18 mouse cellular contexts compared by ENCODE assay signal in genomic region chr17:56057381-56058120, GRCm38 (mm10). TPM values are rescaled to one million over a fixed set of nuclear protein-coding genes. Genes with fewer than 3 reads are reported as not detected.
A peak's percentile ranks its signal among the peaks of the same experiment; 100 is the strongest.
DNase-seq lines count a peak whose midpoint lies in the region; ATAC-seq and TF ChIP-seq lines count a peak whose summit lies in the region.
"Had no signal": no experiment of that assay in that cellular context is flagged by ENCODE, and none has a peak within 500 bp of the region (broad histone marks: within the 10 kb centered on the region; RNA-seq: fewer than 3 reads in every experiment).

No protein-coding gene starts in this region.

- H3K4me3 ChIP-seq in heart, adult 2 months, result no peak overlapping the region
- H3K4me3 ChIP-seq in layer of hippocampus, adult 2 months, result no peak overlapping the region
- H3K4me3 ChIP-seq in stomach, postnatal 0 days (ENCODE audit: low read depth, low read length), result no peak overlapping the region
- H3K4me3 ChIP-seq: embryonic facial prominence, embryonic 10.5 days; megakaryocyte, embryonic 14.5 days; stomach, embryonic 15.5 days had no signal

- H3K4me1 ChIP-seq in heart, adult 2 months (ENCODE audit: control insufficient read depth, insufficient read depth, low read length), result no peaks in the 10 kb centered on the region; the same call in 1 of the 2 replicates
- no peaks in the 10 kb centered on the region for H3K4me1 ChIP-seq in stomach, postnatal 0 days (replicated peaks; ENCODE audit: control insufficient read depth, insufficient read depth)
- H3K4me1 ChIP-seq: stomach, embryonic 15.5 days had no signal

- no peak overlapping the region for H3K9ac ChIP-seq in heart, adult 2 months (ENCODE audit: low read depth, low read length)
- no peak overlapping the region for H3K9ac ChIP-seq in stomach, postnatal 0 days (ENCODE audit: low read length)
- H3K9ac ChIP-seq: stomach, embryonic 15.5 days had no signal

- TF ChIP-seq EP300 in heart, adult 2 months (IDR thresholded peaks at IDR 0.05; ENCODE audit: insufficient read depth, low read depth, low read length), result no peak
- no peak for TF ChIP-seq EP300 in stomach, postnatal 0 days (optimal IDR thresholded peaks at IDR 0.05)

- no peaks in the 10 kb centered on the region for H3K9me3 ChIP-seq in stomach, postnatal 0 days (ENCODE audit: control insufficient read depth, low read length)
- H3K9me3 ChIP-seq: embryonic facial prominence, embryonic 10.5 days; megakaryocyte, embryonic 14.5 days; stomach, embryonic 15.5 days had no signal

- WGBS in heart, adult 2 months, result 78% methylated on average over 11 of the region's 11 CpGs
- 83% methylated on average over 11 of the region's 11 CpGs for WGBS in stomach, postnatal 0 days

- no peak for DNase-seq in heart, adult 2 months
- no peak for DNase-seq in heart, postnatal 25 days (ENCODE audit: low spot score)
- DNase-seq in layer of hippocampus, adult 2 months (ENCODE audit: low spot score in 2 of 2), result no peak
- no peak for DNase-seq in layer of hippocampus, adult 11-12 months (ENCODE audit: low spot score)
- DNase-seq in cerebellum, adult 9-10 months, result peak; percentile 72
- DNase-seq in stomach, postnatal 0 days (ENCODE audit: low spot score), result no peak
- DNase-seq in testis, postnatal 10 days (ENCODE audit: low spot score), result no peak
- DNase-seq: adrenal gland, adult 8-10 months; heart, adult 18-20 months; kidney, postnatal 14 days; liver; lung, adult 18-20 months; lung, postnatal 14 days; midbrain, embryonic 14.5 days had no signal

- no peaks in the 10 kb centered on the region for H3K36me3 ChIP-seq in heart, adult 2 months (ENCODE audit: control insufficient read depth, insufficient read depth, low read length)
- H3K36me3 ChIP-seq in stomach, postnatal 0 days (ENCODE audit: control insufficient read depth, insufficient read depth, low read length), result peaks cover 18% of the 10 kb centered on the region

- no peaks in the 10 kb centered on the region for H3K27me3 ChIP-seq in heart, adult 2 months (ENCODE audit: control insufficient read depth, insufficient read depth, low read length)
- H3K27me3 ChIP-seq in stomach, postnatal 0 days (ENCODE audit: control insufficient read depth, insufficient read depth, low read length), result no peaks in the 10 kb centered on the region
- H3K27me3 ChIP-seq: megakaryocyte, embryonic 14.5 days; stomach, embryonic 15.5 days had no signal

- H3K79me2 ChIP-seq in heart, adult 2 months (replicated peaks; ENCODE audit: control insufficient read depth, insufficient read depth, low read length), result no peaks in the 10 kb centered on the region

- intact Hi-C loops in heart, adult 2 months (cut with DNase I), result no loop called here
- intact Hi-C loops in heart, postnatal 25 days (cut with DNase I), result no loop called here

- ATAC-seq in stomach, postnatal 0 days (ENCODE audit: low FRiP score, low TSS enrichment), result no peak
- ATAC-seq: intestine, embryonic 16.5 days had no signal

- TF ChIP-seq CTCF in heart, adult 2 months (IDR thresholded peaks at IDR 0.05), result 0 out of 2 replicates have a peak, but pooled peaks have one; percentile 3
- peak; percentile 38 for TF ChIP-seq CTCF in layer of hippocampus, adult 2 months (conservative IDR thresholded peaks at IDR 0.05)
- TF ChIP-seq CTCF in stomach, postnatal 0 days (IDR thresholded peaks at IDR 0.05; ENCODE audit: low read depth), result peak; percentile 41

- H3K4me2 ChIP-seq in stomach, postnatal 0 days (replicated peaks; ENCODE audit: low read depth), result no peak overlapping the region
- H3K4me2 ChIP-seq: stomach, embryonic 15.5 days had no signal

- H3K27ac ChIP-seq in heart, adult 2 months, result peak overlapping the region; percentile 31
- H3K27ac ChIP-seq in layer of hippocampus, adult 2 months, result peak overlapping the region; percentile 32; the same call in 1 of the 2 replicates
- no peak overlapping the region for H3K27ac ChIP-seq in stomach, postnatal 0 days (replicated peaks)
- H3K27ac ChIP-seq: embryonic facial prominence, embryonic 10.5 days; stomach, embryonic 15.5 days had no signal

- TF ChIP-seq POLR2A in heart, adult 2 months (IDR thresholded peaks at IDR 0.05; ENCODE audit: insufficient read depth, low read depth, low read length), result no peak

RNA-seq across cellular contexts. Expression of gene Ubxn6, which starts 17.3 kb away (rescaled TPM):
- 10 to 100 TPM; 47.6 to 53.5 TPM for total RNA-seq in heart, adult 2 months (2021)
- polyA plus RNA-seq in heart, adult 2 months (2012; rRNA removed), result 64.4 and 79.3 TPM in 2 replicates
- total RNA-seq in heart, postnatal 25 days (2021), result 10 to 100 TPM; 49.7 to 51.5 TPM
- 10 to 100 TPM; 82.9 to 89.3 TPM for total RNA-seq in layer of hippocampus, adult 2 months (2021)
- 43.0 and 45.1 TPM in 2 replicates for polyA plus RNA-seq in stomach, postnatal 0 days (2015; fragmentation: Nextera tagmentation; extraction: Ambion mirVana)

RNA-seq across cellular contexts. Expression of gene Chaf1a, which starts 17.3 kb away (rescaled TPM):
- total RNA-seq in heart, adult 2 months (2021), result 1 to 10 TPM in 1 of 2 experiments, under 1 TPM in 1; 0.99 to 1.3 TPM
- polyA plus RNA-seq in heart, adult 2 months (2012; rRNA removed), result 0.45 and 0.67 TPM in 2 replicates
- total RNA-seq in heart, postnatal 25 days (2021), result 1 to 10 TPM in 1 of 2 experiments, under 1 TPM in 1; 0.95 to 1.2 TPM
- 1 to 10 TPM; 2.7 to 3.3 TPM for total RNA-seq in layer of hippocampus, adult 2 months (2021)
- polyA plus RNA-seq in stomach, postnatal 0 days (2015; fragmentation: Nextera tagmentation; extraction: Ambion mirVana), result 4.5 and 5.0 TPM in 2 replicates

RNA-seq across cellular contexts. Expression of gene Sh3gl1, which starts 21.1 kb away (rescaled TPM):
- total RNA-seq in heart, adult 2 months (2021), result 10 to 100 TPM; 13.6 to 14.3 TPM
- polyA plus RNA-seq in heart, adult 2 months (2012; rRNA removed), result 26.4 and 27.4 TPM in 2 replicates
- total RNA-seq in heart, postnatal 25 days (2021), result 10 to 100 TPM; 17.6 to 19.8 TPM
- 10 to 100 TPM; 63.0 to 69.7 TPM for total RNA-seq in layer of hippocampus, adult 2 months (2021)
- 100 and 101 TPM in 2 replicates for polyA plus RNA-seq in stomach, postnatal 0 days (2015; fragmentation: Nextera tagmentation; extraction: Ambion mirVana)

RNA-seq across cellular contexts. Expression of gene Hdgfl2, which starts 21.9 kb away (rescaled TPM):
- 10 to 100 TPM; 32.5 to 35.0 TPM for total RNA-seq in heart, adult 2 months (2021)
- polyA plus RNA-seq in heart, adult 2 months (2012; rRNA removed), result 30.2 and 31.5 TPM in 2 replicates
- total RNA-seq in heart, postnatal 25 days (2021), result 10 to 100 TPM; 33.6 to 36.4 TPM
- total RNA-seq in layer of hippocampus, adult 2 months (2021), result 100 to 1,000 TPM; 122 to 135 TPM
- polyA plus RNA-seq in stomach, postnatal 0 days (2015; fragmentation: Nextera tagmentation; extraction: Ambion mirVana), result 37.8 and 38.4 TPM in 2 replicates

RNA-seq across cellular contexts. Expression of gene Mpnd, which starts 52.0 kb away (rescaled TPM):
- 10 to 100 TPM; 63.1 to 78.9 TPM for total RNA-seq in heart, adult 2 months (2021)
- 68.0 and 75.8 TPM in 2 replicates for polyA plus RNA-seq in heart, adult 2 months (2012; rRNA removed)
- 10 to 100 TPM; 50.0 to 59.4 TPM for total RNA-seq in heart, postnatal 25 days (2021)
- 100 to 1,000 TPM; 101 to 103 TPM for total RNA-seq in layer of hippocampus, adult 2 months (2021)
- polyA plus RNA-seq in stomach, postnatal 0 days (2015; fragmentation: Nextera tagmentation; extraction: Ambion mirVana), result 28.9 and 34.9 TPM in 2 replicates
